Mouse (Mus musculus) neutrophil, adult 5-6 weeks (primary cell): ENCODE data around the gene Fbxo42. TPM values are rescaled to one million over a fixed set of nuclear protein-coding genes. Genes with fewer than 3 reads are reported as not detected.

ENCODE experiments used
- ATAC-seq: fragments of 151-379, 151-347 bp; 2 replicates; pipeline ENCODE4 v1.8.0; 2017; ENCODE audit warnings: mild to moderate bottlenecking, moderate TSS enrichment; ENCODE audit not compliant: insufficient number of reproducible peaks, poor library complexity, low FRiP score, severe bottlenecking; ENCODE audit errors: extremely low read depth
- total RNA-seq: library from RNA; stranded (forward); fragments of 200-1000 nt; gene quantifications from 2 replicates; pipeline ENCODE4 v1.2.3, GENCODE M21; 2017

The Fbxo42 gene
- total RNA-seq, 1 experiment from 2014 or later: 10.9 TPM

DNA sequence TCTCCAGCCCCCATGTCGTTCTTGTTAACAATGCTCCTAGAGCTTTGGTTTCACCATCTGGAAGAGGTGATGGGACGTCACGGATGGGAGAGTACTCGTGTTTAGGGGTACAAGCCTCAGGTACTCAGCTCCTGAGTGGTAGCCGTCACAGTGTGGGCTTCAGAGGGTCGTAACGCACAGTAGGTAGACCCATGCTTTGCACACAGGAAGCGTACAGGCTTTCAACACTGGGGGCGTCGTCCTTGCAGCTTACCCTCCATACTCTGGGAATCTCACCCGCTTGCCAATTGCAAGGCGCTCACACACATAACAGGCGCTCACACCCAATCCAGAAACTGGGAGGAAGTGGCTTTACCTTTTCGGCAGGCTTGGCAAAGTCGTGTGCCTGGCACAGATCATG lies 94.1 kb downstream of the Fbxo42 start:
- ATAC-seq: no peak

- no peak for ATAC-seq
Observed at GRCm38 (mm10) chr4:141242651-141243241, 95.0 kb downstream of the Fbxo42 start.

DNA sequence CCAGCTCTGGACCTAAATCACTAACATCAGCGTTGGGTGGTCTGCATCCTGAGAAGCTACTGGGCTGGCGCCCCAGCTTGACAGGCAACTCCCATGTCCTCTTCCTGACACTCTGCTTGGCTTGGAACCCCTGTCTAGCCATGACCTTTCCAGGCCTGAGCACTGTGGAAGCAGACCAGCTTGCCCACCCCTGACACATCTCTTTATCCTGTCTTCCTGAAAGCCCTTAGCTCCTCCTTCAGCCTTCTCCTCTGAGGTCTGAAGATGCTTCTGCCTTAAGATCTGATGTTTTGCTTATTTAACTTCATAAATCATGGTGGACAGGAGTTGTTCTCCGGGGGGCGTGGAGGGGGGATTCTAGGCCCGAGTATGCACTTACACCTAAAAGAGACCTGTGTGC lies 95.9 kb downstream of the Fbxo42 start:
- no peak for ATAC-seq

DNA sequence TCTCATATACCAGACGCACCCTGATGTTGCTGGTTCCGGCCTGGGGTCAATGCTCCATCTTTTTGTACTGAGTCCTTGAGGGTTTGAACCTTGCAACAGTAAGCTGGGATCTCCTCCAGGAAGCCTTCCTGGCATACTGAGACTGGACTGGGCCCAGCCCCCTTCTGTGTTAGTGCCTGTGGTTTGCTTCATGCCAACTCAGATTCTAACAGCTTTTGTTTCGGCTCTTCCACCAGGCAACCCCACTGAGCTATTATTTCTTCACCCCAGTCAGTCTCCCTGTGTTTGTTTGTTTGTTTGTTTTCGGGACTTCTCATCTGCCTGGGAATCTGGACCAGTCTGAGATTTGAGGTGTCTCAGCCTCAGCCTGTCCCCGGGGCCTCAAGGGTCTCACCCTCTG lies 96.7 kb downstream of the Fbxo42 start:
- no peak for ATAC-seq

DNA sequence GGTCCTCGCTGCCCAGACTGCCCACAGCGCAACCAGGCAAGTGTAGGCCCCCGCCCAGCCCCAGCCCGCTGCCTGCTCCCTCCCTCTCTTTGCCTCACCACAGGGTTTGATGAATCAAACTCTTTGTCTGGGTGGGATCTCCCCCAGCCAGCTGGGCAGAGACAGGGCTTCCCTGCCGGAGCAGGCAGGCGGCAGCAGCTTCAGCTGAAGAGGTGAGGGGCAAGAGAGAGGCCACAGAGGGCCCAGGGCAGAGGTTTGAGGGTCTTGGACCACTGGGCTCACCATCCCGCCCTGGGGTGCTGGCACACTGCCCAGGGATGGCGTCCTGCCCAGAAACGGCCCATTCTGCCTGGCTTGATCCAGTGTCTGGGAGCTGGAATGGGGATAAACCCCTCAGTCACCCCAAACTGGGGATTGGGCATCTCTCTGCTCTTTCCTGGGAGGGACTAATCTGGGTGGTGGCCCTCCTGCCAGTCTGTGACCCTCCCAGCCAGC lies 97.3 kb downstream of the Fbxo42 start:
- no peak for ATAC-seq

DNA sequence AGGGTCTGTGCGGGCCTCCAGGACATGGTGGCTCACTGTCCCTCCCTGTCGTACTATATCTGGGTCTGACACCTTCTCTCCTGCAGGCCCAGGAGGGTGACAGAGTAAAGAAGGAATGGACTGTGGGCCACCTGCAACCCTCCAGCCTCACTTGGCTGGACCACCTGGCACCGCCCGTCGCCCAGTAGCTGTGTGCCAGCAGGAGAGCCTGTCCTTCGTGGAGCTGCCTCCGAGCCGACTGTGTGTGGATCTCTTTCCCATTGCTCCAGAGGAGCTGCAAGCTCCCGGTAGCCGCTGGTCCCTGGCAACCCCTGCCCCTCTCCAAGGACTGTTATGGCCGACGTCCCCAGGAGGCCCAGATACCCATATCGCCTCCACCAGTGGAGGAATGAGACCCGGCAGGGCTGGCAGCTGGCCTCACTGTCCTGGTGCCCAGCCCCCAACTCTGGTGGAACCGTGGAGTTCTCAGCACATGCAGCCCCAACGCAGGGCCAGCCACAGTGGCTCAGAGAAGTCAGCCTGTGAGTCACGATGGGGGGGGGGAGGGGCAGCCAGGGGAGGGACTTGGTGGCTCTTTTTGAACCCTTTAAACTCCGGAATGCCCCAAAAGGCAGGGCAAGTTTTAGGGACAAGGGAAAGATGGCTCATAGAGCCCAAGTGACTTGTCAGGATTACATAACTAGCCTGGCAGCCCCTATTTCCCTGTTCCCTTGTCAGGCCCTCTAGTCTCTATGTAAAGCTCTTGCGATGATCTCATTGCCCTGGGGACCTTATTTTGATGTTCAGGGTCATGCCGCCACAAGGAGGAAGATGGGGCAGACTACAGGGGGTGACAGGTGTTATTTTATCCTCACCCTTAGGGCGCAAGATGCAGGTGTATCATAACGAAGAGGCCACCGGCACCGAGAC lies 98.6 kb downstream of the Fbxo42 start:
- no peak for ATAC-seq

DNA sequence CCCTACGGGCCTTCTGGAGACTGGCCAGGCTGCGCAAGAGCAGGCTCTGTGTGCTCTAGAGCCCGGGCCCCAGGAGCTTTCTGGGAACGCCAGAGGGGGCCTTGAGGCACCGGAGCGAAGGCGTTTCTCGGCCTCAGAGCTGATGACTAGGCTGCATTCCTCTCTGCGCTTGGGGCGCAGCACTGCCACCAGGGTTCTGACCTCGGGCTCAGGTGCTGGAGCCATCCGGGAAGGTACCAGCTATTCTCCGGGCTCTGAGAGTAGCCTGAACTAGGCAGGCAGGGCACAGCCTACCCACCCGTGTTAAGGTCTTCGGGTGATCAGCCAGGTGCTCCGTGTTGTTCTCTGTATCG lies 99.3 kb downstream of the Fbxo42 start:
- no peak for ATAC-seq

- no peak for ATAC-seq
Observed at GRCm38 (mm10) chr4:141247776-141248613, 100.3 kb downstream of the Fbxo42 start.

- ATAC-seq: no peak
Observed at GRCm38 (mm10) chr4:141248614-141248978, 100.9 kb downstream of the Fbxo42 start.

- no peak for ATAC-seq
Observed at GRCm38 (mm10) chr4:141249383-141249782, 101.7 kb downstream of the Fbxo42 start.

DNA sequence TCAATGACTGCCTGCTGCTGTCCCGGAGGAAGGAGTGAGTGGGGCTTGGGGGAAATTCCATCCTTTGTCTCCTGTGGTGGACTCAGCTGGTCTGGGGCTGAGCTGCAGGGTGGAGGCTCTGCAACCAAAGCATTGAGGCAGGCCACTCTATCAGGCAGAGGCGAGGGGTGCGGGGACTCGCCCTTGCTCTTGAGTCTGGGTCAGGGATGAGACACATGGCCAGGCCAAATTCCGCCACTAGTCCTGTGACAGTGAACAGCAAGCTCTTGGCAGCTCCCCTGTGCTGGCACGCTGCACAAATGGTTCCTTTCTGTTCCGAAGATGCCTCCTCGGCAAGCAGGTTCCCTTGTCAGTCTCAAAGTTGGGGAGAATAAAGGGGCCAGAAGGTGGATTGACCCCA lies 103.4 kb downstream of the Fbxo42 start:
- ATAC-seq: no peak

- ATAC-seq: no peak
Observed at GRCm38 (mm10) chr4:141252641-141253040, 104.9 kb downstream of the Fbxo42 start.

Other genes with a start within 250 kb of the Fbxo42 start
- 8.4 and 9.3 TPM in 2 replicates for gene Padi2, start 241.6 kb upstream of the Fbxo42 start, total RNA-seq
- 71.8 and 72.5 TPM in 2 replicates for gene Sdhb, start 186.7 kb upstream of the Fbxo42 start, total RNA-seq
- gene Atp13a2, start 161.0 kb upstream of the Fbxo42 start, total RNA-seq: 47.8 TPM in 2 replicates
- not detected in 2 replicates for gene Mfap2, start 137.5 kb upstream of the Fbxo42 start, total RNA-seq
- gene Crocc, start 87.4 kb upstream of the Fbxo42 start, total RNA-seq: 6.5 and 6.8 TPM in 2 replicates
- 104 and 117 TPM in 2 replicates for gene Necap2, start 69.6 kb upstream of the Fbxo42 start, total RNA-seq
- not detected in 2 replicates for gene Spata21, start 59.6 kb upstream of the Fbxo42 start, total RNA-seq
- 46.0 and 46.1 TPM in 2 replicates for gene Szrd1, start 8.1 kb upstream of the Fbxo42 start, total RNA-seq
- gene Rsg1, start 66.0 kb downstream of the Fbxo42 start, total RNA-seq: 0.70 and 1.2 TPM in 2 replicates
- gene Arhgef19, start 91.6 kb downstream of the Fbxo42 start, total RNA-seq: not detected in 2 replicates
- gene Epha2, start 153.3 kb downstream of the Fbxo42 start, total RNA-seq: 1.2 and 2.8 TPM in 2 replicates
- not detected in 2 replicates for gene Fam131c, start 220.3 kb downstream of the Fbxo42 start, total RNA-seq